Mouse (Mus musculus) liver, postnatal 0 days (tissue): ENCODE data around the gene Spen.

Experiments used
- CTCF ChIP-seq: sonication (generic); IDR thresholded peaks from 2 replicates; pipeline ENCODE4 v1.5.1; 2016; ENCODE audit warnings: antibody characterized with exemption, low read depth
- EP300 ChIP-seq: IDR thresholded peaks from 2 replicates; pipeline ENCODE4 v1.6.1; 2016; ENCODE audit warnings: antibody characterized with exemption, low read depth, mild to moderate bottlenecking

GRCm38 (mm10) chr4:141474431-141474830 is 64.0 kb downstream of the Spen start:
- no peak for TF ChIP-seq EP300
- no peak for TF ChIP-seq CTCF
